Mouse (Mus musculus) adrenal gland, adult (tissue): ENCODE measurements around the gene Kcnq4.

ENCODE experiments used
- DNase-seq, 2 experiments: peaks; one replicate each; pipeline ENCODE4 v3.0.0; 2022 to 2023; ENCODE audit warnings: low spot score in 1 of 2; ENCODE audit not compliant: inconsistent age in 2 of 2

The Kcnq4 gene

GRCm38 (mm10) chr4:120726174-120726573 lies 22.2 kb downstream of the Kcnq4 start:
- DNase-seq, result no peak

- no peak for DNase-seq
Measured at GRCm38 (mm10) chr4:120725516-120726090, 22.8 kb downstream of the Kcnq4 start.

- DNase-seq, result no peak
Measured at GRCm38 (mm10) chr4:120721574-120721973, 26.8 kb downstream of the Kcnq4 start.

GRCm38 (mm10) chr4:120719152-120719551 lies 29.3 kb downstream of the Kcnq4 start:
- no peak for DNase-seq

GRCm38 (mm10) chr4:120717591-120717990 lies 30.8 kb downstream of the Kcnq4 start:
- no peak for DNase-seq

- peak in 1 of 2 experiments; percentile 47 for DNase-seq
Measured at GRCm38 (mm10) chr4:120716765-120717164, 31.6 kb downstream of the Kcnq4 start.

- DNase-seq, result peak; percentile 76 to 88
Measured at GRCm38 (mm10) chr4:120716141-120716571, 32.3 kb downstream of the Kcnq4 start.

GRCm38 (mm10) chr4:120713856-120714497 lies 34.4 kb downstream of the Kcnq4 start:
- no peak for DNase-seq

GRCm38 (mm10) chr4:120713021-120713420 lies 35.4 kb downstream of the Kcnq4 start:
- no peak for DNase-seq

GRCm38 (mm10) chr4:120712236-120712635 lies 36.2 kb downstream of the Kcnq4 start:
- no peak for DNase-seq

- DNase-seq, result no peak
Measured at GRCm38 (mm10) chr4:120702511-120702910, 45.9 kb downstream of the Kcnq4 start.

- DNase-seq, result peak; percentile 30 to 43
Measured at GRCm38 (mm10) chr4:120702056-120702455, 46.4 kb downstream of the Kcnq4 start.

- DNase-seq, result peak in 1 of 2 experiments; percentile 21
Measured at GRCm38 (mm10) chr4:120701180-120701579, 47.2 kb downstream of the Kcnq4 start.

- no peak for DNase-seq
Measured at GRCm38 (mm10) chr4:120697799-120698484, 50.5 kb downstream of the Kcnq4 start.

GRCm38 (mm10) chr4:120697353-120697752 lies 51.1 kb downstream of the Kcnq4 start:
- no peak for DNase-seq

- peak; percentile 68 to 89 for DNase-seq
Measured at GRCm38 (mm10) chr4:120692717-120693116, 55.7 kb downstream of the Kcnq4 start.

- no peak for DNase-seq
Measured at GRCm38 (mm10) chr4:120689317-120689716, 59.1 kb downstream of the Kcnq4 start.

- DNase-seq, result no peak
Measured at GRCm38 (mm10) chr4:120687282-120687681, 61.1 kb downstream of the Kcnq4 start.

GRCm38 (mm10) chr4:120683278-120683997 lies 65.0 kb downstream of the Kcnq4 start:
- no peak for DNase-seq

GRCm38 (mm10) chr4:120682168-120682567 lies 66.2 kb downstream of the Kcnq4 start:
- peak; percentile 46 to 83 for DNase-seq

GRCm38 (mm10) chr4:120680953-120681352 lies 67.5 kb downstream of the Kcnq4 start:
- peak in 1 of 2 experiments; percentile 68 for DNase-seq
